Mouse (Mus musculus): ENCODE results near the gene Cd200r2. TPM values are rescaled to one million over a fixed set of nuclear protein-coding genes. Genes with fewer than 3 reads are reported as not detected.

Cd200r2 gene
- polyA plus RNA-seq, 1 experiment from 2014 or later, result not detected

GRCm38 (mm10) chr16:44962777-44963176, 95.9 kb downstream of the Cd200r2 start:
- Histone ChIP-seq H3K4me1 (no peaks in the 10 kb centered on the region), H3K27me3 (replicated peaks) (no peaks in the 10 kb centered on the region), H3K4me3 (no peak overlapping the region), H3K36me3 (replicated peaks) (no peaks in the 10 kb centered on the region), H3K27ac (no peak overlapping the region), H3K9ac (no peak overlapping the region), H3K9me3 (no peaks in the 10 kb centered on the region), H3K4me2 (no peak overlapping the region)
- ATAC-seq (replicated peaks), result no peak
- 73% methylated on average over 2 of the region's 2 CpGs for WGBS

- Histone ChIP-seq H3K36me3 (replicated peaks) (no peaks in the 10 kb centered on the region), H3K4me2 (no peak overlapping the region), H3K4me3 (no peak overlapping the region), H3K27me3 (replicated peaks) (no peaks in the 10 kb centered on the region), H3K9ac (no peak overlapping the region), H3K9me3 (no peaks in the 10 kb centered on the region), H3K4me1 (no peaks in the 10 kb centered on the region), H3K27ac (no peak overlapping the region)
- WGBS, result 92% methylated on average over 6 of the region's 6 CpGs
- no peak for ATAC-seq (replicated peaks)
These were observed 97.9 kb downstream of the Cd200r2 start for GRCm38 (mm10) chr16:44964526-44965374.

- H3K27ac ChIP-seq, result no peak overlapping the region
- no peak overlapping the region for H3K4me3 ChIP-seq
- WGBS, result 94% methylated on average over 8 of the region's 8 CpGs
- no peak overlapping the region for H3K4me2 ChIP-seq
- no peaks in the 10 kb centered on the region for H3K27me3 ChIP-seq (replicated peaks)
- no peak for ATAC-seq (replicated peaks)
- no peaks in the 10 kb centered on the region for H3K4me1 ChIP-seq
- no peaks in the 10 kb centered on the region for H3K36me3 ChIP-seq (replicated peaks)
- H3K9ac ChIP-seq, result no peak overlapping the region
- H3K9me3 ChIP-seq, result no peaks in the 10 kb centered on the region
These were observed 98.5 kb downstream of the Cd200r2 start for GRCm38 (mm10) chr16:44965428-44965827.

Other genes with a start within 250 kb of the Cd200r2 start
- gene Nepro, start 142.8 kb upstream of the Cd200r2 start, polyA plus RNA-seq (2015; fragmentation: Nextera tagmentation; extraction: Ambion mirVana), result 4.4 and 4.9 TPM in 2 replicates
- 35.3 and 38.1 TPM in 2 replicates for gene Gtpbp8, start 120.7 kb upstream of the Cd200r2 start, polyA plus RNA-seq (2015; fragmentation: Nextera tagmentation; extraction: Ambion mirVana)
- 0.78 and 1.1 TPM in 2 replicates for gene Cd200r1, start 101.4 kb upstream of the Cd200r2 start, polyA plus RNA-seq (2015; fragmentation: Nextera tagmentation; extraction: Ambion mirVana)
- 0.09 TPM in 1 of 2 replicates, not detected in the other for gene Cd200r4, start 55.4 kb upstream of the Cd200r2 start, polyA plus RNA-seq (2015; fragmentation: Nextera tagmentation; extraction: Ambion mirVana)
- gene Cd200r3, start 76.6 kb downstream of the Cd200r2 start, polyA plus RNA-seq (2015; fragmentation: Nextera tagmentation; extraction: Ambion mirVana), result not detected in 2 replicates
- gene Ccdc80, start 226.3 kb downstream of the Cd200r2 start, polyA plus RNA-seq (2015; fragmentation: Nextera tagmentation; extraction: Ambion mirVana), result 7.0 and 7.8 TPM in 2 replicates